Mouse (Mus musculus): Measurements from ENCODE around the gene Zdhhc8.

GRCm38 (mm10) chr16:18268182-18268581 lies 33.2 kb upstream of the Zdhhc8 start:
- no peak for TF ChIP-seq CTCF (IDR thresholded peaks at IDR 0.05; ENCODE audit: low read depth, low read length)
- no peak for TF ChIP-seq POLR2A (IDR thresholded peaks at IDR 0.05; ENCODE audit: borderline replicate concordance, low read depth, low read length)
